Mouse (Mus musculus) heart, adult 2 months (tissue): Measurements from ENCODE around the gene Lzts2. TPM values are rescaled to one million over a fixed set of nuclear protein-coding genes. Genes with fewer than 3 reads are reported as not detected.
A peak's percentile ranks its signal among the peaks of the same experiment; 100 is the strongest.

Experiments
- DNase-seq, 2 experiments: peaks; one replicate each; pipeline ENCODE4 v3.0.0; 2021
- H3K27ac ChIP-seq: fragments of 200-600 bp; 2 replicates; pipeline ENCODE4 v1.8.1; 2022
- H3K27me3 ChIP-seq: fragments of 200-500 bp; 2 replicates; pipeline ENCODE4 v1.6.1; 2012; ENCODE audit warnings: mild to moderate bottlenecking, low read length, inconsistent platforms, mixed read lengths; ENCODE audit not compliant: control insufficient read depth, insufficient read depth
- H3K36me3 ChIP-seq: fragments of 200-500 bp; 2 replicates; pipeline ENCODE4 v1.6.1; 2012; ENCODE audit warnings: low read length, inconsistent platforms; ENCODE audit not compliant: control insufficient read depth, insufficient read depth
- H3K4me1 ChIP-seq: fragments of 200-500 bp; 2 replicates; pipeline ENCODE4 v1.6.1; 2011; ENCODE audit warnings: low read length; ENCODE audit not compliant: control insufficient read depth, insufficient read depth
- H3K4me3 ChIP-seq: fragments of 200-600 bp; 2 replicates; pipeline ENCODE4 v1.8.1; 2022
- H3K79me2 ChIP-seq: fragments of 200-500 bp; replicated peaks from 2 replicates; pipeline ENCODE4 v1.6.1; 2012; ENCODE audit warnings: mild to moderate bottlenecking, inconsistent platforms, low read length, moderate library complexity, mixed read lengths; ENCODE audit not compliant: control insufficient read depth, insufficient read depth
- H3K9ac ChIP-seq: fragments of 200-500 bp; 2 replicates; pipeline ENCODE4 v1.6.1; 2012; ENCODE audit warnings: low read depth, mild to moderate bottlenecking, control low read depth, inconsistent platforms, low read length, mixed read lengths
- CTCF ChIP-seq: fragments of 200-600 bp; IDR thresholded peaks from 2 replicates; pipeline ENCODE4 v1.8.1; 2022; ENCODE audit warnings: antibody characterized with exemption, mild to moderate bottlenecking, moderate library complexity
- EP300 ChIP-seq: fragments of 200-500 bp; IDR thresholded peaks from 2 replicates; pipeline ENCODE4 v1.6.1; 2011; ENCODE audit warnings: low read depth, low read length, control low read depth; ENCODE audit not compliant: insufficient read depth
- POLR2A ChIP-seq: fragments of 200-500 bp; IDR thresholded peaks from 2 replicates; pipeline ENCODE4 v1.6.1; 2011; ENCODE audit warnings: mild to moderate bottlenecking, low read depth, low read length, control low read depth; ENCODE audit not compliant: insufficient read depth
- WGBS: fragments of 180-500 bp; shearing (Covaris S2); methylation state at CpG from one replicate; pipeline ENCODE4 v1.1.7; 2018; 5-methylcytosine and 5-hydroxymethylcytosine counted together
- intact Hi-C: fragments of 180-260 bp; cut with DNase I; formaldehyde crosslinking; loops from one replicate; pipeline ENCODE4 v1.15.1; 2025
- polyA plus RNA-seq: library from polyadenylated mRNA; depleted of rRNA; stranded (reverse); fragments of >200 nt; gene quantifications from 2 replicates; pipeline ENCODE4 v1.2.3, GENCODE M21; 2012
- total RNA-seq, 2 experiments: library from RNA; stranded (reverse); gene quantifications; 2 replicates each; pipeline ENCODE4 v1.2.3; 2021

Lzts2 gene
- total and polyA plus RNA-seq, 3 experiments, result 59.1 to 68.1 (median 61.6) TPM

GRCm38 (mm10) chr19:45040214-45040613 is 26.0 kb downstream of the Lzts2 start:
- no peak for DNase-seq
- Histone ChIP-seq H3K79me2 (no peaks in the 10 kb centered on the region), H3K4me1 (no peaks in the 10 kb centered on the region), H3K36me3 (no peaks in the 10 kb centered on the region), H3K27me3 (peaks cover 2% of the 10 kb centered on the region; the same call in 1 of the 2 replicates), H3K27ac (no peak overlapping the region), H3K4me3 (no peak overlapping the region), H3K9ac (no peak overlapping the region)
- intact Hi-C loops, result no loop called here
- 39% methylated on average over 13 of the region's 13 CpGs for WGBS
- no peak for TF ChIP-seq POLR2A
- TF ChIP-seq EP300, result no peak
- TF ChIP-seq CTCF, result no peak

- H3K4me1 ChIP-seq, result peaks cover 2% of the 10 kb centered on the region; the same call in 1 of the 2 replicates
- 68% methylated on average over 11 of the region's 11 CpGs for WGBS
- H3K27ac ChIP-seq, result no peak overlapping the region
- no peak overlapping the region for H3K9ac ChIP-seq
- peaks cover 2% of the 10 kb centered on the region; the same call in 1 of the 2 replicates for H3K27me3 ChIP-seq
- H3K79me2 ChIP-seq, result no peaks in the 10 kb centered on the region
- no peak overlapping the region for H3K4me3 ChIP-seq
- intact Hi-C loops, result no loop called here
- no peak for DNase-seq
- no peak for TF ChIP-seq POLR2A
- TF ChIP-seq CTCF, result no peak
- no peak for TF ChIP-seq EP300
- H3K36me3 ChIP-seq, result no peaks in the 10 kb centered on the region
Measured at GRCm38 (mm10) chr19:45044389-45044927, 30.2 kb downstream of the Lzts2 start.

- WGBS, result 54% methylated on average over 15 of the region's 15 CpGs
- intact Hi-C loops, result no loop called here
- Histone ChIP-seq H3K9ac (no peak overlapping the region), H3K79me2 (no peaks in the 10 kb centered on the region), H3K4me1 (peaks cover 2% of the 10 kb centered on the region; the same call in 1 of the 2 replicates), H3K27me3 (no peaks in the 10 kb centered on the region; the same call in 1 of the 2 replicates), H3K4me3 (no peak overlapping the region), H3K36me3 (no peaks in the 10 kb centered on the region), H3K27ac (no peak overlapping the region)
- TF ChIP-seq POLR2A, result no peak
- TF ChIP-seq EP300, result no peak
- TF ChIP-seq CTCF, result no peak
- no peak for DNase-seq
Measured at GRCm38 (mm10) chr19:45045236-45045635, 31.0 kb downstream of the Lzts2 start.

GRCm38 (mm10) chr19:45045651-45046050 is 31.4 kb downstream of the Lzts2 start, which contains the start of gene Pdzd7:
TSS of gene Pdzd7 (minus strand) at chr19:45045717.
- Histone ChIP-seq H3K27me3 (no peaks in the 10 kb centered on the region), H3K4me3 (peak within 1 kb of the TSS; percentile 52), H3K27ac (peak within 1 kb of the TSS; percentile 95), H3K9ac (peak within 1 kb of the TSS; percentile 66), H3K4me1 (peaks cover 2% of the 10 kb centered on the region; the same call in 1 of the 2 replicates), H3K36me3 (no peaks in the 10 kb centered on the region), H3K79me2 (no peaks in the 10 kb centered on the region)
- no peak for DNase-seq
- intact Hi-C loops, result no loop called here
- WGBS, result 69% methylated on average over 5 of the region's 5 CpGs
- TF ChIP-seq CTCF (no peak), POLR2A (no peak), EP300 (no peak)

- no peaks in the 10 kb centered on the region for H3K27me3 ChIP-seq
- intact Hi-C loops, result no loop called here
- 1% methylated on average over 34 of the region's 34 CpGs for WGBS
Measured at GRCm38 (mm10) chr19:45046523-45047321, 32.5 kb downstream of the Lzts2 start.

More at GRCm38 (mm10) chr19:45046523-45047321, 32.5 kb downstream of the Lzts2 start:
- TF ChIP-seq POLR2A (no peak), CTCF (peak; percentile 23), EP300 (0 out of 2 replicates have a peak, but pooled peaks have one; percentile 20)
- H3K4me1 ChIP-seq, result peaks cover 2% of the 10 kb centered on the region; the same call in 1 of the 2 replicates
- no peaks in the 10 kb centered on the region for H3K79me2 ChIP-seq
- H3K27ac ChIP-seq, result peak overlapping the region; percentile 95
- H3K36me3 ChIP-seq, result no peaks in the 10 kb centered on the region
- H3K9ac ChIP-seq, result peak overlapping the region; percentile 66
- peak overlapping the region; percentile 52 for H3K4me3 ChIP-seq
- DNase-seq, result peak; percentile 83 to 88
